ENCODE assay signal across 22 mouse cellular contexts in the genomic region with DNA sequence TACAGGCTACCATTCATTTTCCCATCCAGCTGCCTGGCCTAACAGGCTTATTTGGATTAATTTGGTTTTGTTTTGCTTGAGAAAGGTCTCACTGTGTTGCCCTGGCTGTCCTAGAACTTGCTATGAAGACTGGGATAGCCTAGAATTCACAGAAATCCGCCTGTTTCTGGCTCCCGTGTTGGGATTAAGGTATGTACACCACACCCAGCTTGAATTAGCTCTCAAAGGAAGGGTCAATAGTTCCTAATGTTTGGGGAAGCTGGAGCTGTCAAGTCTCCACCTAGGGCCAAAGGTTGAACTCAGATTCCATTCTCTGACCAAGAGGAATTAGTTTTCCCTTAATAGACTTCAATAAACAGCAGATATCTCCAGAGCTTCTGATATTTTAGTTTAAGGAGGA. TPM values are rescaled to one million over a fixed set of nuclear protein-coding genes. Genes with fewer than 3 reads are reported as not detected.
A peak's percentile ranks its signal among the peaks of the same experiment; 100 is the strongest.
DNase-seq lines count a peak whose midpoint lies in the region; ATAC-seq lines count a peak whose summit lies in the region.
"Had no signal": no experiment of that assay in that cellular context is flagged by ENCODE, and none has a peak within 500 bp of the region (broad histone marks: within the 10 kb centered on the region; RNA-seq: fewer than 3 reads in every experiment).

No protein-coding gene starts in this region.

- intact Hi-C loops in left cerebral cortex, postnatal 10 days (cut with DNase I) = no loop called here

- no peak overlapping the region for H3K4me2 ChIP-seq in midbrain, embryonic 11.5 days
- H3K4me2 ChIP-seq: embryonic facial prominence, embryonic 12.5 days; embryonic facial prominence, embryonic 15.5 days; heart, embryonic 11.5 days; hindbrain, embryonic 12.5 days; hindbrain, embryonic 15.5 days had no signal

- H3K27ac ChIP-seq in midbrain, embryonic 11.5 days (ENCODE audit: low read depth, low read length) = no peak overlapping the region
- no peak overlapping the region for H3K27ac ChIP-seq in midbrain, embryonic 10.5 days (replicated peaks)
- H3K27ac ChIP-seq: embryonic facial prominence, embryonic 12.5 days; embryonic facial prominence, embryonic 15.5 days; gastrocnemius, adult 2 months; hindbrain, embryonic 12.5 days; hindbrain, embryonic 15.5 days had no signal

- no peaks in the 10 kb centered on the region for H3K36me3 ChIP-seq in midbrain, embryonic 11.5 days (ENCODE audit: control insufficient read depth, insufficient read depth, low read length)
- no peaks in the 10 kb centered on the region for H3K36me3 ChIP-seq in midbrain, embryonic 10.5 days
- H3K36me3 ChIP-seq: embryonic facial prominence, embryonic 12.5 days; embryonic facial prominence, embryonic 15.5 days; G1E; hindbrain, embryonic 12.5 days; hindbrain, embryonic 15.5 days had no signal

- H3K4me1 ChIP-seq in midbrain, embryonic 11.5 days (ENCODE audit: control insufficient read depth, insufficient read depth, low read length) = no peaks in the 10 kb centered on the region
- 0 out of 2 replicates have a peak, but pooled peaks cover 6% of the 10 kb centered on the region for H3K4me1 ChIP-seq in midbrain, embryonic 10.5 days
- H3K4me1 ChIP-seq: embryonic facial prominence, embryonic 15.5 days; hindbrain, embryonic 12.5 days; hindbrain, embryonic 15.5 days had no signal

- 75% methylated on average over 2 of the region's 2 CpGs for WGBS in midbrain, embryonic 11.5 days
- WGBS in midbrain, embryonic 10.5 days = 81% methylated on average over 2 of the region's 2 CpGs

- no peaks in the 10 kb centered on the region for H3K27me3 ChIP-seq in midbrain, embryonic 11.5 days (ENCODE audit: control insufficient read depth, insufficient read depth, low read length)
- 0 out of 2 replicates have a peak, but pooled peaks cover 6% of the 10 kb centered on the region for H3K27me3 ChIP-seq in midbrain, embryonic 10.5 days (ENCODE audit: low read depth, poor library complexity, severe bottlenecking)
- H3K27me3 ChIP-seq: embryonic facial prominence, embryonic 12.5 days; embryonic facial prominence, embryonic 15.5 days; hindbrain, embryonic 12.5 days; hindbrain, embryonic 15.5 days had no signal

- no peak overlapping the region for H3K9ac ChIP-seq in midbrain, embryonic 11.5 days (ENCODE audit: low read length)
- H3K9ac ChIP-seq: embryonic facial prominence, embryonic 12.5 days; embryonic facial prominence, embryonic 15.5 days; forebrain, postnatal 0 days; hindbrain, embryonic 12.5 days; hindbrain, embryonic 15.5 days had no signal

- H3K9me3 ChIP-seq in midbrain, embryonic 11.5 days (ENCODE audit: control insufficient read depth, low read length) = no peaks in the 10 kb centered on the region
- H3K9me3 ChIP-seq in midbrain, embryonic 10.5 days (replicated peaks) = no peaks in the 10 kb centered on the region
- H3K9me3 ChIP-seq: embryonic facial prominence, embryonic 12.5 days; embryonic facial prominence, embryonic 15.5 days; G1E; hindbrain, embryonic 12.5 days; hindbrain, embryonic 15.5 days had no signal

- no peak overlapping the region for H3K4me3 ChIP-seq in midbrain, embryonic 11.5 days (ENCODE audit: low read depth, low read length)
- no peak overlapping the region for H3K4me3 ChIP-seq in midbrain, embryonic 10.5 days
- H3K4me3 ChIP-seq: embryonic facial prominence, embryonic 12.5 days; embryonic facial prominence, embryonic 15.5 days; gastrocnemius, adult 2 months; hindbrain, embryonic 12.5 days; hindbrain, embryonic 15.5 days had no signal

- no peak for ATAC-seq in midbrain, embryonic 11.5 days (ENCODE audit: low FRiP score)
- ATAC-seq: CD4-positive, CD25-positive, alpha-beta regulatory T cell, adult 4 months; forebrain, embryonic 14.5 days; forebrain, postnatal 0 days had no signal

- DNase-seq in midbrain, embryonic 11.5 days (ENCODE audit: low spot score, missing footprints) = peak; percentile 49
- DNase-seq in midbrain, embryonic 10.5 days (ENCODE audit: low spot score) = no peak
- DNase-seq in R1 (ENCODE audit: low read depth, low spot score) = peak; percentile 44
- peak; percentile 42 for DNase-seq in yolk sac, embryonic 10.5 days (ENCODE audit: low spot score)
- DNase-seq in left cerebral cortex, postnatal 10 days (ENCODE audit: extremely low spot score in 1 of 2, low spot score in 2 of 2) = no peak
- no peak for DNase-seq in left cerebral cortex, adult 9 months (ENCODE audit: low spot score in 2 of 2)
- DNase-seq: adrenal gland, postnatal 10 days; cerebellum, adult 11 months; cerebellum, adult 2 months; cerebellum, adult 9-11 months; cerebellum, postnatal 25 days; forebrain, postnatal 0 days; gastrocnemius, adult 2 months; gastrocnemius, postnatal 14 days had no signal

RNA-seq across cellular contexts. Expression of gene Lcor, which starts 34.7 kb away (rescaled TPM):
- polyA plus RNA-seq in midbrain, embryonic 11.5 days (2014; fragmentation: Nextera tagmentation; extraction: Ambion mirVana) = 31.3 and 34.1 TPM in 2 replicates
- 13.9 and 23.2 TPM in 2 replicates for polyA plus RNA-seq in midbrain, embryonic 10.5 days (2016; fragmentation: Nextera tagmentation; extraction: Ambion mirVana)
- total RNA-seq in left cerebral cortex, postnatal 10 days (2021) = 10 to 100 TPM; 17.3 to 18.7 TPM

Comparison
In these comparisons a context has a peak if more than half of its experiments do, and no peak if none do; other contexts are left out.
1. DNase-seq: peak in midbrain, embryonic 11.5 days (single experiment), R1 (single experiment) and yolk sac, embryonic 10.5 days (single experiment); none in midbrain, embryonic 10.5 days (single experiment), left cerebral cortex, postnatal 10 days (0 of 2) and left cerebral cortex, adult 9 months (0 of 2).